Mouse (Mus musculus): ENCODE measurements around the gene Tnfsf11. TPM values are rescaled to one million over a fixed set of nuclear protein-coding genes. Genes with fewer than 3 reads are reported as not detected.

Gene Tnfsf11
- polyA plus RNA-seq, 1 experiment from 2014 or later = 0.09 TPM

- Histone ChIP-seq H3K9ac (replicated peaks) (no peak overlapping the region), H3K36me3 (no peaks in the 10 kb centered on the region), H3K27me3 (no peaks in the 10 kb centered on the region), H3K4me3 (replicated peaks) (no peak overlapping the region), H3K9me3 (no peaks in the 10 kb centered on the region), H3K4me1 (replicated peaks) (no peaks in the 10 kb centered on the region), H3K27ac (no peak overlapping the region), H3K4me2 (replicated peaks) (no peak overlapping the region)
- no peak for ATAC-seq
- 85% methylated on average over 8 of the region's 8 CpGs for WGBS
These were observed 22.1 kb upstream of the Tnfsf11 start for GRCm38 (mm10) chr14:78329765-78330451.

GRCm38 (mm10) chr14:78323356-78323755 lies 15.5 kb upstream of the Tnfsf11 start:
- H3K4me2 ChIP-seq (replicated peaks) = no peak overlapping the region
- H3K36me3 ChIP-seq = no peaks in the 10 kb centered on the region
- no peak overlapping the region for H3K9ac ChIP-seq (replicated peaks)
- H3K27ac ChIP-seq = no peak overlapping the region
- WGBS = 89% methylated on average over 1 of the region's 1 CpGs
- no peaks in the 10 kb centered on the region for H3K4me1 ChIP-seq (replicated peaks)
- ATAC-seq = no peak
- H3K27me3 ChIP-seq = no peaks in the 10 kb centered on the region
- no peak overlapping the region for H3K4me3 ChIP-seq (replicated peaks)
- no peaks in the 10 kb centered on the region for H3K9me3 ChIP-seq

- Histone ChIP-seq H3K9ac (replicated peaks) (no peak overlapping the region), H3K27me3 (no peaks in the 10 kb centered on the region), H3K9me3 (no peaks in the 10 kb centered on the region), H3K36me3 (no peaks in the 10 kb centered on the region), H3K27ac (no peak overlapping the region), H3K4me2 (replicated peaks) (no peak overlapping the region), H3K4me1 (replicated peaks) (no peaks in the 10 kb centered on the region), H3K4me3 (replicated peaks) (no peak overlapping the region)
- 87% methylated on average over 9 of the region's 9 CpGs for WGBS
- no peak for ATAC-seq
These were observed 15.1 kb upstream of the Tnfsf11 start for GRCm38 (mm10) chr14:78322916-78323315.

GRCm38 (mm10) chr14:78320248-78320647 lies 12.4 kb upstream of the Tnfsf11 start:
- Histone ChIP-seq H3K36me3 (no peaks in the 10 kb centered on the region), H3K4me3 (replicated peaks) (no peak overlapping the region), H3K9me3 (no peaks in the 10 kb centered on the region), H3K4me2 (replicated peaks) (no peak overlapping the region), H3K9ac (replicated peaks) (no peak overlapping the region), H3K27me3 (no peaks in the 10 kb centered on the region), H3K27ac (no peak overlapping the region), H3K4me1 (replicated peaks) (no peaks in the 10 kb centered on the region)
- WGBS = 94% methylated on average over 6 of the region's 6 CpGs
- ATAC-seq = no peak

GRCm38 (mm10) chr14:78319580-78319979 lies 11.7 kb upstream of the Tnfsf11 start:
- Histone ChIP-seq H3K9ac (replicated peaks) (no peak overlapping the region), H3K27ac (no peak overlapping the region), H3K4me1 (replicated peaks) (no peaks in the 10 kb centered on the region), H3K27me3 (no peaks in the 10 kb centered on the region), H3K4me2 (replicated peaks) (no peak overlapping the region), H3K36me3 (no peaks in the 10 kb centered on the region), H3K9me3 (no peaks in the 10 kb centered on the region), H3K4me3 (replicated peaks) (no peak overlapping the region)
- 72% methylated on average over 5 of the region's 5 CpGs for WGBS
- no peak for ATAC-seq

- H3K4me2 ChIP-seq (replicated peaks) = no peak overlapping the region
- no peaks in the 10 kb centered on the region for H3K36me3 ChIP-seq
- H3K4me1 ChIP-seq (replicated peaks) = no peaks in the 10 kb centered on the region
- no peak overlapping the region for H3K27ac ChIP-seq
- ATAC-seq = no peak
- no peak overlapping the region for H3K9ac ChIP-seq (replicated peaks)
- WGBS = 85% methylated on average over 3 of the region's 3 CpGs
- no peaks in the 10 kb centered on the region for H3K27me3 ChIP-seq
- H3K4me3 ChIP-seq (replicated peaks) = no peak overlapping the region
- no peaks in the 10 kb centered on the region for H3K9me3 ChIP-seq
These were observed 11.2 kb upstream of the Tnfsf11 start for GRCm38 (mm10) chr14:78319000-78319399.

GRCm38 (mm10) chr14:78317623-78318022 lies 9.8 kb upstream of the Tnfsf11 start:
- no peak overlapping the region for H3K4me2 ChIP-seq (replicated peaks)
- WGBS = 89% methylated on average over 5 of the region's 5 CpGs
- no peak for ATAC-seq
- no peak overlapping the region for H3K4me3 ChIP-seq (replicated peaks)
- H3K27me3 ChIP-seq = no peaks in the 10 kb centered on the region
- H3K9me3 ChIP-seq = no peaks in the 10 kb centered on the region
- no peak overlapping the region for H3K9ac ChIP-seq (replicated peaks)
- no peak overlapping the region for H3K27ac ChIP-seq
- no peaks in the 10 kb centered on the region for H3K36me3 ChIP-seq
- no peaks in the 10 kb centered on the region for H3K4me1 ChIP-seq (replicated peaks)

GRCm38 (mm10) chr14:78300914-78301313 lies 6.9 kb downstream of the Tnfsf11 start:
- Histone ChIP-seq H3K36me3 (no peaks in the 10 kb centered on the region), H3K9ac (replicated peaks) (no peak overlapping the region), H3K4me3 (replicated peaks) (no peak overlapping the region), H3K4me2 (replicated peaks) (no peak overlapping the region), H3K9me3 (no peaks in the 10 kb centered on the region), H3K4me1 (replicated peaks) (no peaks in the 10 kb centered on the region), H3K27me3 (peaks cover 15% of the 10 kb centered on the region), H3K27ac (no peak overlapping the region)
- no peak for ATAC-seq
- 79% methylated on average over 3 of the region's 3 CpGs for WGBS

GRCm38 (mm10) chr14:78292687-78293086 lies 15.2 kb downstream of the Tnfsf11 start:
- Histone ChIP-seq H3K4me1 (replicated peaks) (peaks cover 21% of the 10 kb centered on the region), H3K27me3 (peaks cover 30% of the 10 kb centered on the region), H3K36me3 (no peaks in the 10 kb centered on the region), H3K9ac (replicated peaks) (no peak overlapping the region), H3K9me3 (0 out of 2 replicates have a peak, but pooled peaks cover 6% of the 10 kb centered on the region), H3K4me3 (replicated peaks) (no peak overlapping the region), H3K4me2 (replicated peaks) (no peak overlapping the region), H3K27ac (no peak overlapping the region)
- WGBS = 93% methylated on average over 7 of the region's 7 CpGs
- no peak for ATAC-seq

- no peak for ATAC-seq
- H3K27ac ChIP-seq = no peak overlapping the region
- peaks cover 31% of the 10 kb centered on the region for H3K4me1 ChIP-seq (replicated peaks)
- peaks cover 31% of the 10 kb centered on the region for H3K27me3 ChIP-seq
- WGBS = 64% methylated on average over 9 of the region's 9 CpGs
- no peak overlapping the region for H3K4me2 ChIP-seq (replicated peaks)
- H3K4me3 ChIP-seq (replicated peaks) = no peak overlapping the region
- no peaks in the 10 kb centered on the region for H3K36me3 ChIP-seq
- 0 out of 2 replicates have a peak, but pooled peaks cover 6% of the 10 kb centered on the region for H3K9me3 ChIP-seq
- H3K9ac ChIP-seq (replicated peaks) = no peak overlapping the region
These were observed 17.8 kb downstream of the Tnfsf11 start for GRCm38 (mm10) chr14:78289912-78290523.

- Histone ChIP-seq H3K27me3 (peaks cover 34% of the 10 kb centered on the region), H3K27ac (no peak overlapping the region), H3K4me2 (replicated peaks) (no peak overlapping the region), H3K4me1 (replicated peaks) (peaks cover 31% of the 10 kb centered on the region), H3K9ac (replicated peaks) (no peak overlapping the region), H3K9me3 (0 out of 2 replicates have a peak, but pooled peaks cover 1% of the 10 kb centered on the region), H3K36me3 (no peaks in the 10 kb centered on the region), H3K4me3 (replicated peaks) (no peak overlapping the region)
- 6% methylated on average over 5 of the region's 5 CpGs for WGBS
- peak; percentile 84 for ATAC-seq
These were observed 18.9 kb downstream of the Tnfsf11 start for GRCm38 (mm10) chr14:78288903-78289302.

- peaks cover 35% of the 10 kb centered on the region for H3K27me3 ChIP-seq
- peak overlapping the region; percentile 30; the same call in 1 of the 2 replicates for H3K27ac ChIP-seq
- H3K9me3 ChIP-seq = no peaks in the 10 kb centered on the region
- no peak for ATAC-seq
- no peaks in the 10 kb centered on the region for H3K36me3 ChIP-seq
- H3K9ac ChIP-seq (replicated peaks) = no peak overlapping the region
- H3K4me3 ChIP-seq (replicated peaks) = no peak overlapping the region
- H3K4me2 ChIP-seq (replicated peaks) = no peak overlapping the region
- H3K4me1 ChIP-seq (replicated peaks) = peaks cover 31% of the 10 kb centered on the region
- 31% methylated on average over 7 of the region's 7 CpGs for WGBS
These were observed 19.7 kb downstream of the Tnfsf11 start for GRCm38 (mm10) chr14:78287906-78288800.

Measured in midbrain, embryonic 13.5 days (tissue).